Mouse (Mus musculus) E14TG2a.4 (cell line): ENCODE results near the gene Sorbs2.

Source experiments
- CTCF ChIP-seq: conservative IDR thresholded peaks from 2 replicates; pipeline ENCODE4 v1.5.1; 2014; ENCODE audit warnings: low read length
- NANOG ChIP-seq: IDR thresholded peaks from 2 replicates; pipeline ENCODE4 v1.6.1; 2014; ENCODE audit warnings: borderline replicate concordance, low read length, mixed read lengths

DNA sequence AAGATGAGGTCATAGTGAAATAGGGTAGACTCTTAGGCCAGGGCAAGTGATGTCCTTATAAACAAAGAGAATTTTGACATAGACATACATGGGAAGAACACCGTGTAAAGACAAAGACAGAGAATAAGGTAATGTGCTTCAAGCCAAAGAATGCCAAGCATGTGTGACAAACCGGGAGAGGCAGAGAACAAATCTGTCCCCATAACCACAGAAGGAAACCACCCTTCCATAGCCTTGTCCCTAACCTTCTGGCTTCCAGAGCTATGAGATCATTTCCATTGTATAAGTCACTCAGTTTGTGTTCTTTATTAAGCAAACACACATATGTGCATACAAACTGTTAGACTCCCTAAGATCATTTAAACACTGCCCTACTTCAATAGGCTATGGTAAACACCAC lies 21.3 kb downstream of the Sorbs2 start:
- no peak for TF ChIP-seq CTCF
- no peak for TF ChIP-seq NANOG
